Mouse (Mus musculus): ENCODE data around the gene Pip4k2a. TPM values are rescaled to one million over a fixed set of nuclear protein-coding genes. Genes with fewer than 3 reads are reported as not detected.

The Pip4k2a gene
- polyA plus RNA-seq, 1 experiment from 2014 or later = 10.1 TPM

DNA sequence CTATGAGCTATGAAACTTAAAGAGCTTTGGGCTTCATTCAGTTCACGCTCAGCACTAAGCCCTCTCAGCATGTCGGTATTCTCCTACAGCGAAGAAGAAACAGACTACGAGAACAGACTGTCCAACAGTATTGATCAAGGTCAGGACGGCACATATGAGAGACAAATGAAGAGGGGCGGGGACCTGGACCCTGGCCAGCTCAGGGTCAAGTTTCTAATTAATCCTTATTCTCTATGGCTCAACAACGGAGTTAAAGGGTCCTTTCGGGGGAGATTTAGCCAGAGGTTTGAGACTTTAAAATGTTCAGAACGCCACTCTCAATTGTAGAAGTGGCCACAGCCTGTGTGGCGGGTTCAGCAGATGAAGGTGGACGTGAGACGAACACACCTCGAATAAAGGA lies 141.5 kb downstream of the Pip4k2a start:
- Histone ChIP-seq H3K9me3 (ENCODE audit: control insufficient read depth, low read length) (no peaks in the 10 kb centered on the region), H3K36me3 (ENCODE audit: control insufficient read depth, insufficient read depth, low read length) (peaks cover 3% of the 10 kb centered on the region; the same call in 1 of the 2 replicates), H3K4me2 (ENCODE audit: low read length) (no peak overlapping the region), H3K27ac (ENCODE audit: low read depth) (no peak overlapping the region), H3K9ac (ENCODE audit: low read length) (no peak overlapping the region), H3K4me3 (ENCODE audit: low read depth, low read length) (no peak overlapping the region), H3K4me1 (replicated peaks; ENCODE audit: control insufficient read depth, insufficient read depth, low read length) (0 out of 2 replicates have a peak, but pooled peaks cover 4% of the 10 kb centered on the region), H3K27me3 (replicated peaks; ENCODE audit: control insufficient read depth, insufficient read depth, low read length) (no peaks in the 10 kb centered on the region)
- DNase-seq (ENCODE audit: low spot score) (no peak), ATAC-seq (replicated peaks; ENCODE audit: low FRiP score, low TSS enrichment, low read depth) (no peak)
- 81% methylated on average over 13 of the region's 13 CpGs for WGBS

DNA sequence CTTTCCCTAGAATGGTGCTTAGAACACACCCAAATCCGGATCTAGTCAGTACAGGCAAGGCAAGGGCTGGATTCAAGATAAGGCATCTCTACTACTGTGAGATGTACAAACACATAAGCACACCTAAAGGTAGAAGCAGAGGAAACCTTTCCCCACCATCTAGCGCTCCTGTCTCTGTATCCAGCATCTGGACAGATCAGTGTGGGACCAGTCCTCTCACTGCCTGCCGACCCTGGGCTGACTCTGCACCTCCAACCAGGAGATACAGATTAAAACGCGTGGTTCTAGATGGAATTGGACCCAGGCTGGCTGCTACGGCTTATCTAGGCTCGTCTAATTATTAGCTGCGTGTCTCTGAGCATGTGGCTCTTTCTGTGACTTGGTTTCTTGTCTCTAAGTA lies 142.7 kb downstream of the Pip4k2a start:
- Histone ChIP-seq H3K9ac (ENCODE audit: low read length) (no peak overlapping the region), H3K4me3 (ENCODE audit: low read depth, low read length) (no peak overlapping the region), H3K27me3 (replicated peaks; ENCODE audit: control insufficient read depth, insufficient read depth, low read length) (no peaks in the 10 kb centered on the region), H3K9me3 (ENCODE audit: control insufficient read depth, low read length) (no peaks in the 10 kb centered on the region), H3K36me3 (ENCODE audit: control insufficient read depth, insufficient read depth, low read length) (no peaks in the 10 kb centered on the region), H3K27ac (ENCODE audit: low read depth) (no peak overlapping the region), H3K4me2 (ENCODE audit: low read length) (no peak overlapping the region), H3K4me1 (replicated peaks; ENCODE audit: control insufficient read depth, insufficient read depth, low read length) (0 out of 2 replicates have a peak, but pooled peaks cover 4% of the 10 kb centered on the region)
- peak; percentile 54 for DNase-seq (ENCODE audit: low spot score)
- no peak for ATAC-seq (replicated peaks; ENCODE audit: low FRiP score, low TSS enrichment, low read depth)
- WGBS = 51% methylated on average over 8 of the region's 8 CpGs

DNA sequence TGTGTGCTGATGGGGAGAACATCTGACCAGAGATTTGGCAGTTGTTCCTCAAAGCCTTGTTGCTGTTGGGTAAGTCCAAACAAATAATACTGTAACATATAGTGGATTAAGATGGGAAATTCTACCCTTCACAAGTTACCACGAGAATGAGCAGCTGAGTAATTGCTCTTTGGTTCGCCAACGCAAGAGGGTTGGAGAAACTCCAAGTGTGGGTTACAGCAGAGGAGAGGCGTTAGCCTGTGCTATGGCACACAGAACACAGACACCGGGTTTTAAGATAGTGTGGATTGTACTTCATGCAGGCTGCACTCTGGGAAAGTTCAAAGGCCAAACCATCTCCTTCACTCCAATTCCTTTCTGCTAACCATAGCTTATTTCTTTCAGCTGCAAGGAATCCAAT lies 144.6 kb downstream of the Pip4k2a start:
- Histone ChIP-seq H3K36me3 (ENCODE audit: control insufficient read depth, insufficient read depth, low read length) (no peaks in the 10 kb centered on the region), H3K27ac (ENCODE audit: low read depth) (no peak overlapping the region), H3K4me1 (replicated peaks; ENCODE audit: control insufficient read depth, insufficient read depth, low read length) (0 out of 2 replicates have a peak, but pooled peaks cover 4% of the 10 kb centered on the region), H3K9ac (ENCODE audit: low read length) (no peak overlapping the region), H3K9me3 (ENCODE audit: control insufficient read depth, low read length) (no peaks in the 10 kb centered on the region), H3K4me2 (ENCODE audit: low read length) (no peak overlapping the region), H3K4me3 (ENCODE audit: low read depth, low read length) (no peak overlapping the region), H3K27me3 (replicated peaks; ENCODE audit: control insufficient read depth, insufficient read depth, low read length) (no peaks in the 10 kb centered on the region)
- DNase-seq (ENCODE audit: low spot score) (no peak), ATAC-seq (replicated peaks; ENCODE audit: low FRiP score, low TSS enrichment, low read depth) (no peak)
- WGBS = 90% methylated on average over 5 of the region's 5 CpGs

DNA sequence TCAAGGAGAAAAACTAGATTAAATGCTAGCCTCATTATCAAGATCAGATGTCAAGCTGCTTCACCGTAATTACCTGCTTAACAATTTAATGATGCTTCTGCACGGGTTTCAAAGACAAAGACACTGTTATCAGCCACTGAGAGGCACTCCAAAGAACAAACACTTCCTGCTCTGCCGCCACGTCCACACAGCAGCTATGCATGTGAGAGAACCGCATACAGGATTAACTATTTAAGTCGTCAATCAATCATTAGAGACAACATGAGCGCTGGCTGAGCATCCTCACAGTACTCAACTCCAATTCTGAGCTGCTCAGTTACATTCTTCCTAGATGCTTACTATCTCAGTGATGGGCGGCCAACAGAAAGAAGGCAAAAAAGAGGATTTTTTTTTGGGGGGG lies 147.3 kb downstream of the Pip4k2a start:
- DNase-seq (ENCODE audit: low spot score) = no peak
- Histone ChIP-seq H3K36me3 (ENCODE audit: control insufficient read depth, insufficient read depth, low read length) (peaks cover 3% of the 10 kb centered on the region; the same call in 1 of the 2 replicates), H3K27ac (ENCODE audit: low read depth) (no peak overlapping the region), H3K4me3 (ENCODE audit: low read depth, low read length) (no peak overlapping the region), H3K27me3 (replicated peaks; ENCODE audit: control insufficient read depth, insufficient read depth, low read length) (no peaks in the 10 kb centered on the region), H3K9me3 (ENCODE audit: control insufficient read depth, low read length) (no peaks in the 10 kb centered on the region), H3K9ac (ENCODE audit: low read length) (no peak overlapping the region), H3K4me1 (replicated peaks; ENCODE audit: control insufficient read depth, insufficient read depth, low read length) (0 out of 2 replicates have a peak, but pooled peaks cover 3% of the 10 kb centered on the region), H3K4me2 (ENCODE audit: low read length) (no peak overlapping the region)
- ATAC-seq (replicated peaks; ENCODE audit: low FRiP score, low TSS enrichment, low read depth) = no peak
- WGBS = 48% methylated on average over 8 of the region's 8 CpGs

DNA sequence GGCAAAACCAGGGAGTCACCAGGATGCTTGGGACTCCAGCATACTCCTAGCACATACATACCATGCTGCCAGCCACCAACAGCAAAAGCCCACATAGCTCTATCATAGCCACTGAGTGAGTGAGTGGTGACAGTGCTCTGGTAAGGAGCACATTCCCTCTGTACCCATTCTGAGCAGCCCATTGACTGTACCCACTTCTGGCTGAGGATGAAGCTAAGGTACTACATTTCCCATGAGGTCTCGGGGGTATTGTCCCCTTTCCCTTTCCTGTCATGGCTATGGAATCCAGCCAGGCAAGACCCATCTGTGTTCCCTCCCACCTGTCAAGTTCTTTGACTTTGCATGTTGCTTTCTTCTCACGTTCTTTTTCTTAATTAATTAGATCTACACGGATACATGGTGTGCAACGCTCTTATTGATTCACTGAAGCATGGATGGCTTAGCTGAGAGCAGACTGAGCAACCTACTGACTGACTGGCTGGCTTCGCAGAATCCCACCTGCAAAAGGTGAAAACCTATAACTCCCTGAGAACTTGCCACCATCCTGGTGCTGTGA lies 149.8 kb downstream of the Pip4k2a start:
- Histone ChIP-seq H3K4me3 (ENCODE audit: low read depth, low read length) (no peak overlapping the region), H3K27me3 (replicated peaks; ENCODE audit: control insufficient read depth, insufficient read depth, low read length) (no peaks in the 10 kb centered on the region), H3K36me3 (ENCODE audit: control insufficient read depth, insufficient read depth, low read length) (peaks cover 19% of the 10 kb centered on the region; the same call in 1 of the 2 replicates), H3K27ac (ENCODE audit: low read depth) (no peak overlapping the region), H3K4me2 (ENCODE audit: low read length) (no peak overlapping the region), H3K4me1 (replicated peaks; ENCODE audit: control insufficient read depth, insufficient read depth, low read length) (no peaks in the 10 kb centered on the region), H3K9ac (ENCODE audit: low read length) (no peak overlapping the region), H3K9me3 (ENCODE audit: control insufficient read depth, low read length) (no peaks in the 10 kb centered on the region)
- 91% methylated on average over 5 of the region's 5 CpGs for WGBS
- ATAC-seq (replicated peaks; ENCODE audit: low FRiP score, low TSS enrichment, low read depth) (no peak), DNase-seq (ENCODE audit: low spot score) (no peak)

DNA sequence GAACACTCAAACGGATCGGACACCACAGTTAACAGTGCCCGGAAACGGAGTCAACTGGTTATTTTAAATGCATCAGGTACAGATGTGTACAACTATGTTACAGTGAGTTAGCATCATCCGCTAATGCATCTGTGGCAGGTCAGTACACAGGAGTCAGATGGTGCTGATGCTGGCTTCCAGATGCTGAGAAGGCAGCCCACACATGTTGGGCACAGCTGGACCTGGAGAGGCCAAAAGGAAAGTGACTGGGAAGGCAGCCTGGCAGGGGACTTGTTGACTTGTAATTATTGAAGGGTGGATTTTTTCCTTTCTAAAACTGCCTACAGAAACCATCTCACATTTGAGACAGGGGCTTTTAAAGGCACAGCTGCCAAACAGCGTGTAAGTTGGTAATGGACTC lies 155.4 kb downstream of the Pip4k2a start:
- Histone ChIP-seq H3K27me3 (replicated peaks; ENCODE audit: control insufficient read depth, insufficient read depth, low read length) (no peaks in the 10 kb centered on the region), H3K4me1 (replicated peaks; ENCODE audit: control insufficient read depth, insufficient read depth, low read length) (no peaks in the 10 kb centered on the region), H3K4me3 (ENCODE audit: low read depth, low read length) (no peak overlapping the region), H3K4me2 (ENCODE audit: low read length) (no peak overlapping the region), H3K36me3 (ENCODE audit: control insufficient read depth, insufficient read depth, low read length) (peaks cover 19% of the 10 kb centered on the region; the same call in 1 of the 2 replicates), H3K27ac (ENCODE audit: low read depth) (no peak overlapping the region), H3K9ac (ENCODE audit: low read length) (no peak overlapping the region), H3K9me3 (ENCODE audit: control insufficient read depth, low read length) (no peaks in the 10 kb centered on the region)
- WGBS = 82% methylated on average over 6 of the region's 6 CpGs
- no peak for DNase-seq (ENCODE audit: low spot score)
- ATAC-seq (replicated peaks; ENCODE audit: low FRiP score, low TSS enrichment, low read depth) = no peak

DNA sequence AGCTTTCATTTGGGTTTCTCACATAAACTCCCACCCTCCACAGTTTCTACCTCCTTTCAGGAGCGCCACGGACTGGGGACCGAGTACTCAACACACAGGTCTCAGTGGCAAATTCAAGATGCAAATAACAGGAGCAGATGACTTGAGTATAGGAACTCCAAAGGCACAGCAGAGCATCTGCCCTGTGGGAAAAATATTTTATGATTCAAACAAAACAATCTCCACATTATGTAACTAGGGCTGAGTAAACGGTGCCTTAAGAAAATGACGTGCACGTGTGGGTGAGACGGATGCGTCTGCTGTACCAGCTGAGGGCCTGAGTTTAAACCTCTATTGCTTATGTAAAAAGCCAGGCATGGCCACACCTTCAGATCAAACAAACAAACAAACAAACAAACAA lies 156.9 kb downstream of the Pip4k2a start:
- Histone ChIP-seq H3K9me3 (ENCODE audit: control insufficient read depth, low read length) (no peaks in the 10 kb centered on the region), H3K4me2 (ENCODE audit: low read length) (no peak overlapping the region), H3K27ac (ENCODE audit: low read depth) (no peak overlapping the region), H3K9ac (ENCODE audit: low read length) (no peak overlapping the region), H3K27me3 (replicated peaks; ENCODE audit: control insufficient read depth, insufficient read depth, low read length) (no peaks in the 10 kb centered on the region), H3K4me1 (replicated peaks; ENCODE audit: control insufficient read depth, insufficient read depth, low read length) (no peaks in the 10 kb centered on the region), H3K4me3 (ENCODE audit: low read depth, low read length) (no peak overlapping the region), H3K36me3 (ENCODE audit: control insufficient read depth, insufficient read depth, low read length) (peaks cover 19% of the 10 kb centered on the region; the same call in 1 of the 2 replicates)
- 88% methylated on average over 8 of the region's 8 CpGs for WGBS
- ATAC-seq (replicated peaks; ENCODE audit: low FRiP score, low TSS enrichment, low read depth) = no peak
- DNase-seq (ENCODE audit: low spot score) = no peak

DNA sequence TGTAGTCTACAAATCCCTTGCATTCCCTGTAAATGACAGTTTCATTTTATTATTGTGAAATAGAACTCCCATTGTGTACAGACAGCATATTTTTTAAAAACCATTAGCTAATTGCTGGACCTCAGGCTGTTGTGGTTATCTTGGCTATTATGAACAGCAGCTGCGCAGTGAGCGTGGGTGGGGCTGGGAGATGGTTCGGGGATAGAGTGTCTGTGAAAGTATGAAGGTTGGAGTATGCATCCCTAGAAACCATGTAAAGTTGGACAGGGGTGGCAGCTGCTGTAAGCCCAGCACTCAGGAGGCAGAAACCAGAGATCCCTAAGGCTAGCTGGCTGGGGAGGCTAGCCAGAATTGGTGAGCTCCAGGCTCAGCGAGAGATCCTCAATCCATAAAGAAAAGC lies 158.4 kb downstream of the Pip4k2a start:
- Histone ChIP-seq H3K4me3 (ENCODE audit: low read depth, low read length) (no peak overlapping the region), H3K27me3 (replicated peaks; ENCODE audit: control insufficient read depth, insufficient read depth, low read length) (no peaks in the 10 kb centered on the region), H3K27ac (ENCODE audit: low read depth) (no peak overlapping the region), H3K4me1 (replicated peaks; ENCODE audit: control insufficient read depth, insufficient read depth, low read length) (no peaks in the 10 kb centered on the region), H3K36me3 (ENCODE audit: control insufficient read depth, insufficient read depth, low read length) (peaks cover 5% of the 10 kb centered on the region; the same call in 1 of the 2 replicates), H3K9ac (ENCODE audit: low read length) (no peak overlapping the region), H3K9me3 (ENCODE audit: control insufficient read depth, low read length) (no peaks in the 10 kb centered on the region), H3K4me2 (ENCODE audit: low read length) (no peak overlapping the region)
- ATAC-seq (replicated peaks; ENCODE audit: low FRiP score, low TSS enrichment, low read depth) = no peak
- no peak for DNase-seq (ENCODE audit: low spot score)
- 87% methylated on average over 4 of the region's 4 CpGs for WGBS

DNA sequence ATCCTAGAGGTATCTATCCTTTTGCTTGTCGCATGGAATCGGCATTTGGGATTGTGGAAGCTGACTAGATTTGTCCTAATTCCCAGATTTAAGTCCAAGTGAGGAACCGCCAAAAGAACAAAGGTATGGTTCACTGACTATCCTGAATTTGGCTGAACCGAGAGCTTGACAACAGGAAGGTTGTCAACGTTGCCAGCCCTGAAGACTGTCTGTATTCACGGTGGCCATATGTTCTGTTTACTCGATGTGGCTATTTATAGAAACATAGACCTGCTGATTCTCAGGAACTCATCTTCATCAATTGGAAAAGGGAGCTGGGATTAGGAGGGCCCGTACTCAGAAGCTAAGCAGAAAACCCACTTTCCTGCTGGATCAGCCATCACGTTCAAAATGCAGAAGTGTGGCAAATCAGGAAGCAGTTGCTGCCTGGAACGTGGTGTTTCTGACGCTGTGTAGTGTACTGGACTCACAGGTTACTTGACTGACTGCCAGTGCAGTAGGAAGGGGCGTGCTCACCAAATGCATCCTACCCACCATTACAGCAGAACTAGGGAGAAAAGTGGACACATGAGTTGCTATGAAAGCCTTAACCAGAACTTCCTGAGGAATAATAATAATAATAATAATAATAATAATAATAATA lies 162.5 kb downstream of the Pip4k2a start:
- WGBS = 84% methylated on average over 12 of the region's 12 CpGs
- Histone ChIP-seq H3K9me3 (ENCODE audit: control insufficient read depth, low read length) (no peaks in the 10 kb centered on the region), H3K27ac (ENCODE audit: low read depth) (no peak overlapping the region), H3K4me1 (replicated peaks; ENCODE audit: control insufficient read depth, insufficient read depth, low read length) (no peaks in the 10 kb centered on the region), H3K4me3 (ENCODE audit: low read depth, low read length) (no peak overlapping the region), H3K27me3 (replicated peaks; ENCODE audit: control insufficient read depth, insufficient read depth, low read length) (no peaks in the 10 kb centered on the region), H3K4me2 (ENCODE audit: low read length) (no peak overlapping the region), H3K36me3 (ENCODE audit: control insufficient read depth, insufficient read depth, low read length) (no peaks in the 10 kb centered on the region), H3K9ac (ENCODE audit: low read length) (no peak overlapping the region)
- ATAC-seq (replicated peaks; ENCODE audit: low FRiP score, low TSS enrichment, low read depth) (no peak), DNase-seq (ENCODE audit: low spot score) (no peak)

All from intestine, embryonic 14.5 days (tissue).